Mouse (Mus musculus): Measurements from ENCODE around the gene Brk1. TPM values are rescaled to one million over a fixed set of nuclear protein-coding genes. Genes with fewer than 3 reads are reported as not detected.
A peak's percentile ranks its signal among the peaks of the same experiment; 100 is the strongest.

Gene Brk1
- 5.0 and 27.4 TPM in 2 replicates for polyA plus RNA-seq (2012; ENCODE audit: insufficient read depth, low replicate concordance)

DNA sequence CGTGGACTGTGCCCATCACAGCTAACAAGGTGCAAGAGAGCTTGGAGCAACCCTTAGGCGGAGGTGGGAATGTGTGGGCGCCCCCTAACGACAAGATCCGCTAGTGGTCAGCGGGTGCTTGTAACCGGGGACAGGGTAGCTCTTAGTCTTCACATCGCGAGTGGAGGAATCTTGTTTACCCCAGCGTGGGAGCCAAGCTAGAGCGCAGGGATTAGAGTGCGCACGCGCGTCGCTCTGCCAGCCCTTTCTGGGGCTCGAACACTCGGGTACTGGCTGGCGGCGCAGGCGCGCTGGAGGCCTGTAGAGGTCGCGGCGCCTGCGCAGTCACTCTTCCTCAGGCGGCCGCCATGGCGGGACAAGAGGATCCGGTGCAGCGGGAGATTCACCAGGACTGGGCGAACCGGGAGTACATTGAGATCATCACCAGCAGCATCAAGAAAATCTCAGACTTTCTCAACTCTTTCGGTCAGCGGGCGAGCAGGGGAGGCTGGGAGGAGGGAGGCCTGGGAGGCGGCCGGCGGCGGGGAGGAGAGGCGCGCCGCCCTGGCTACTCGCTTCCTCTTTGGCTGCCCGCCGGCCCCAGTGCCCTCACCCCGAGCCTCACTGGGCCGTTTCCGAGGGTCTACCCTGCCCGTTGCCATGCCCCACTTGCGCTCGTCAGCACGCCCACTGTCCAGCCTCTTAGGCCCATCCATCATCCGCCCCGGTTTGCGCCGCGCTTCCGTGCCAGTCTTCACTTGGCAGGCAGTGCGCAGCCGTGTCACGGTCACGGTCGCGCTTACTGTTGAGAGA, at the start of gene Brk1:
Gene Brk1, plus strand, starts transcription at position 341 of the 792 bp plus-strand sequence.
- no peaks in the 10 kb centered on the region for H3K9me3 ChIP-seq
- H3K27me3 ChIP-seq (replicated peaks) = no peaks in the 10 kb centered on the region
- H3K4me3 ChIP-seq (replicated peaks) = peak within 1 kb of the TSS; percentile 100
- H3K4me1 ChIP-seq = peaks cover 41% of the 10 kb centered on the region
- no peak for TF ChIP-seq FLI1 (IDR thresholded peaks at IDR 0.05; ENCODE audit: low read length)
- TF ChIP-seq GATA1 (IDR thresholded peaks at IDR 0.05; ENCODE audit: borderline replicate concordance, low read length) = no peak
- H3K36me3 ChIP-seq (replicated peaks; ENCODE audit: low read length) = peaks cover 31% of the 10 kb centered on the region

DNA sequence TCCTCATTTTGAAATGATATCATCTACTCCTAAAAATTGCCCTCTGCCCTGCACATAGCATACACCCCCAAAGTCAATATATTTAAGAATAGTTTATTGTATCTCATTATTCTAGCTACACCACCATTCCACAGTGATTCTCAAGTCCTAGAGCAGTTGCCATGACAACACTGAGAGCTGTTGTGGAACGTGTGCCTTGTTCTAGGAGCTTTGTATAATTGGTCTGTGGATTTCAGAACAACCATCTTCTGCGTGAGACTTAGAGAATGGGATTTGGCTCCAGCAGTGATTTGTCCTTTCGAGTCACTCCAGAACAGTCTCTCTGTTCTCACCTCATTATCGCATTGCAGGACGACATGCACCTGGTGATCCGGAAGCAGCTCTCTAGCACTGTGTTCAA, 44.8 kb upstream of the Brk1 start:
- no peak for TF ChIP-seq FLI1 (IDR thresholded peaks at IDR 0.05; ENCODE audit: low read length)
- TF ChIP-seq GATA1 (IDR thresholded peaks at IDR 0.05; ENCODE audit: borderline replicate concordance, low read length) = no peak
- no peak overlapping the region for H3K4me3 ChIP-seq (replicated peaks)
- peaks cover 77% of the 10 kb centered on the region for H3K36me3 ChIP-seq (replicated peaks; ENCODE audit: low read length)
- H3K27me3 ChIP-seq (replicated peaks) = no peaks in the 10 kb centered on the region
- H3K4me1 ChIP-seq = peaks cover 3% of the 10 kb centered on the region; the same call in 1 of the 2 replicates
- H3K9me3 ChIP-seq = no peaks in the 10 kb centered on the region

DNA sequence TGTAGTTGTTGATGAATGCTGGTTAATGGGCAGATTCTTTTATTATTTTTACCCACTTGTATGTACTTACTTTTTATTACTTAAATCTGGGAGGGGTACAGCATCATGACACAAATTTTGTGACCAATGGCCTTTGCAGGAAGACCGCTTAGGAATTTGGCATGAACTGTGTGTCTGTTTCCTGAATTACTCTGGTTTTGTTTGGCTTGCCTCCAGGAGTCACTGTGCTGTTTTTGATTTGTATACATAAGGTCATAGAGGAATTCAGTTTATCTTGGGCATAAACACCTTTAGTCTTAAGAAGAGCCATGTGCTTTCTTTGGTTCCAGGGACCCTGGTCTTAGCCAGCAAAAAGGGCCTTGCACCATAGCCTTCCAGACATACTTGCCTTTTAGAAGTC, 40.0 kb upstream of the Brk1 start:
- Histone ChIP-seq H3K4me3 (replicated peaks) (no peak overlapping the region), H3K4me1 (no peaks in the 10 kb centered on the region), H3K27me3 (replicated peaks) (no peaks in the 10 kb centered on the region), H3K36me3 (replicated peaks; ENCODE audit: low read length) (peaks cover 84% of the 10 kb centered on the region), H3K9me3 (no peaks in the 10 kb centered on the region)
- TF ChIP-seq GATA1 (IDR thresholded peaks at IDR 0.05; ENCODE audit: borderline replicate concordance, low read length) (no peak), FLI1 (IDR thresholded peaks at IDR 0.05; ENCODE audit: low read length) (no peak)

DNA sequence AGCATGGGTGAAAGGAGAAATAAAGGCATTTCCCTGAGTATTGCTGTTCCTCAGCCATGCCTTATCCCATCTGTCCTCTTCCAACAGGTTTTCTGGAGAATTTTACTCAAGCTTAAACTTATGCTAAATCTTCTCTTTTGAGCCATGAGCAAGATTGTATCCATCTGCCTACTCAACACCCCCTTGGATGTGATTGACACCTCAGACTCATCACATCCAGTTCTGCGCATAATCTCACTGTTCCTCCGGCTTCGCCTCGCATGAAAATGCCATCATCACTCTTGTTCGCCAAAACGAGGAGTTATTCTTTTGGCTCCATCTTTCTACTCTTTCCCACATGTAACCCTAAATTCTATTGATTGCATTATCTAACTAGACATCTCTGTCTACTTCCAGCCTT, 28.5 kb upstream of the Brk1 start:
- peaks cover 65% of the 10 kb centered on the region for H3K36me3 ChIP-seq (replicated peaks; ENCODE audit: low read length)

DNA sequence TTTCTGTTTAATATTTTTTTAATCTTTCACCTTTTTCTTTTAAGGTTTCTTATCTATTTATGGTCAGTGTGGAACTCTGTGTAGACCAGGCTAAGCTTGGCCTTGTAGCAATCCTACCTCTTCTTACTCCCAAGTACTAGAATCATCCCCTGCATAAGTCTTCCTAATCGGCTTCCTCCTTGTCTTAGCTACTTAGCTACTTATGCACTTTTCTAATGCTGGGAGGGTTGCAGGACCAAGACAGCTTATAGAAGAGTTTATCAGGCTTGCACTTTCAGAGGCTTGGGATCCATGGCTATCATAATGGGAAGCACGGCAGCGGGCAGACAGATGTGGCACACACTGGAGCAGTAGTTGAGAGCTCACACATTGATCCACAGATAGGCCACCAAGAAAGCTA, 25.3 kb upstream of the Brk1 start:
- H3K36me3 ChIP-seq (replicated peaks; ENCODE audit: low read length) = peaks cover 62% of the 10 kb centered on the region

More for the DNA sequence above, 28.5 kb upstream of the Brk1 start:
- no peak overlapping the region for H3K4me3 ChIP-seq (replicated peaks)
- TF ChIP-seq FLI1 (IDR thresholded peaks at IDR 0.05; ENCODE audit: low read length) (no peak), GATA1 (IDR thresholded peaks at IDR 0.05; ENCODE audit: borderline replicate concordance, low read length) (no peak)
- no peaks in the 10 kb centered on the region for H3K4me1 ChIP-seq
- H3K9me3 ChIP-seq = no peaks in the 10 kb centered on the region
- H3K27me3 ChIP-seq (replicated peaks) = no peaks in the 10 kb centered on the region

DNA sequence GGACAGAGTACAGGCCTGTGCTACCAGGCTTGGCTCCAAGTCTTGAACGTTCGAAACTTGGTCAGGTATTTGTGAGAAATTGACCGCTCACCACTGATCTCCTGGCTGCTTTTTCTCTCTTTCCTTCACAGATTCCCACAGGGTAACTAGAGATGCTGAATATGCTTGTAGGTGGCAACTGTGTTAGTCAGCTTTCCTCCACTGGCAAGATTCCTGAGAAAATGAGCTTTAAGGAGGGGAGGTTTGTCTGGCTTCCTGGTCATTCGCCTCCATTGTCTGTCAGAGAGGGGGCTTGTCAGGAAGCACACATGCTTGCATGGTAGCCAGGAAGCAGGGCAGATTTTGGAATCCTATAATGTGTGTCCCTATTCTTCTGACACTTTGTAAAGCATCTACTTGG, 21.5 kb upstream of the Brk1 start:
- no peak for TF ChIP-seq GATA1 (IDR thresholded peaks at IDR 0.05; ENCODE audit: borderline replicate concordance, low read length)
- TF ChIP-seq FLI1 (IDR thresholded peaks at IDR 0.05; ENCODE audit: low read length) = no peak
- H3K36me3 ChIP-seq (replicated peaks; ENCODE audit: low read length) = peaks cover 71% of the 10 kb centered on the region
- H3K9me3 ChIP-seq = no peaks in the 10 kb centered on the region
- H3K4me1 ChIP-seq = no peaks in the 10 kb centered on the region
- H3K27me3 ChIP-seq (replicated peaks) = no peaks in the 10 kb centered on the region
- no peak overlapping the region for H3K4me3 ChIP-seq (replicated peaks)

More for the DNA sequence above, 25.3 kb upstream of the Brk1 start:
- TF ChIP-seq FLI1 (IDR thresholded peaks at IDR 0.05; ENCODE audit: low read length) = no peak
- no peak for TF ChIP-seq GATA1 (IDR thresholded peaks at IDR 0.05; ENCODE audit: borderline replicate concordance, low read length)
- Histone ChIP-seq H3K4me1 (no peaks in the 10 kb centered on the region), H3K4me3 (replicated peaks) (no peak overlapping the region), H3K9me3 (no peaks in the 10 kb centered on the region), H3K27me3 (replicated peaks) (no peaks in the 10 kb centered on the region)

DNA sequence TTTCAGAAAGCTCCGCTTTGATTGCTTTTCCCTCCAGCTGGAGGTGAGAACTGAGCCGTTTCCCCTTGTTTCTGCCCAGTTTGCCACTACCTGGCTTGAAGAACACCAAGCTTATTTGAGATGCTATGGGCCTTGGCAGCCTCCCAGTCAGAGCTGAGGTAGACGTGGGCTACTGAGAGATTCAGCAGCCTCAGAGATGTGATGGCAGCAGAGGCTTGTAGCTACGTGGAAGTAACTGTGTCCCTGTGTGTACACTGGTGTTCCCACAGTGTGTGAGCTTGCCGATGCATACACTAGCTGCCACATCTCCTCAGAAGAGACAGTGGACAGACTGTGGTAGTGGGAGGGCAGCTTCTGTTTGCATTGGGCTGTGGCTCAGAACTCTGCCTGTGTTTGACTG, 19.5 kb upstream of the Brk1 start:
- no peaks in the 10 kb centered on the region for H3K4me1 ChIP-seq
- no peaks in the 10 kb centered on the region for H3K27me3 ChIP-seq (replicated peaks)
- H3K9me3 ChIP-seq = no peaks in the 10 kb centered on the region
- peaks cover 70% of the 10 kb centered on the region for H3K36me3 ChIP-seq (replicated peaks; ENCODE audit: low read length)
- peak overlapping the region; percentile 28 for H3K4me3 ChIP-seq (replicated peaks)
- TF ChIP-seq GATA1 (IDR thresholded peaks at IDR 0.05; ENCODE audit: borderline replicate concordance, low read length) (no peak), FLI1 (IDR thresholded peaks at IDR 0.05; ENCODE audit: low read length) (no peak)

DNA sequence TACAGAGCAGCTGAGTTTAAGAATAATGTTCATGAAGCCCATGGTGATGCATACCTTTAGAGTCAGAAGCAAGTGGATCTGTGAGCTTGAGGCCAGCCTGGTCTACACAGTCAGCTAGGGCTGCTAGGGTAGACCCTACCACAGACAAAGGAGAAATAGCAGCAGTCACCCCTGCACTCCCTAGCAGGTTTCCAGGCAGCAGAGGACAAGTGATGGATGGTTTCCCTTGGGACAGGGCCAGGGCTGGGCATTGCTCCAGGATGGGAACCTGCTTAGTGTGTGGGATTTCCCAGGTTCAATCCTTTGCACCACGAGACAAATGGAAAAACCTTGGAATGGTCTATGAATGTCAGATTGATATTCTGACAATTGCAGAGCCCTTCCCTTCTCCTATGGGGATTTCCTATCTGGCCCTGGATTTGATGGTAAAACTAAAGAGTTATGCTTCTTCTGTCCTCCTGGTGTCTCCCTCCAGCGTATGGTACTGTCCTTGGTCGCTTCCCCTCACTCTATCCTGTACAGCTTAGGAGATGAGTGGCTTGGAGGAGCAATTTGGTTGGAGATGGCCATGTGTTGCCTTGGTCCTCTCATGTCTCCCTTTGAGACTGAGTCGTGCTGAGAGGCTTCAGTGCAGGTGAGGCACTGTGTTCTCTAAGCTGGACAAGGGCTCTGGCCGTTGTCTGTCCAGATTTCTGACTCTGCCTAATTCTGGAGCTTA, 17.9 kb upstream of the Brk1 start:
- H3K27me3 ChIP-seq (replicated peaks) = no peaks in the 10 kb centered on the region
- no peaks in the 10 kb centered on the region for H3K9me3 ChIP-seq
- H3K36me3 ChIP-seq (replicated peaks; ENCODE audit: low read length) = peaks cover 64% of the 10 kb centered on the region
- no peaks in the 10 kb centered on the region for H3K4me1 ChIP-seq
- no peak overlapping the region for H3K4me3 ChIP-seq (replicated peaks)
- TF ChIP-seq FLI1 (IDR thresholded peaks at IDR 0.05; ENCODE audit: low read length) (no peak), GATA1 (IDR thresholded peaks at IDR 0.05; ENCODE audit: borderline replicate concordance, low read length) (no peak)

DNA sequence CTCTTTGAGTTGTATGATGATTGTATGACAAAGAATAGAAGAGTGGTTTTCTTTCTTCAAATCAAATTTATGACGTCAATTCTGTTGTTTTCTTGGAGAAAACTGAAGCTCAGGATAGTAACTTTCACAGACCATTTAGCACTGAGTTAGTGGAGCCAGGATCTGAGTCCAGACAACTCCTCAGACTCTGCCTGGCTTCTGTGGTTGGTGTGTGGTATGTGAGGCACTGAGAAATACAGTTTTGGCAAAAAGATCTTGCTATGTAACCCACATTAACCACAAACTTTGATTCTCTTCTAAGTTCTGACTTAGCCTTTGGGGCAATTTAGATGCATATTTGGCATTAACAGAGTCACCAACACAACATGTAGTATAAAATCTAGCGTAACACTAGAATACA, 11.9 kb upstream of the Brk1 start:
- peaks cover 45% of the 10 kb centered on the region for H3K36me3 ChIP-seq (replicated peaks; ENCODE audit: low read length)
- H3K4me1 ChIP-seq = no peaks in the 10 kb centered on the region
- no peak overlapping the region for H3K4me3 ChIP-seq (replicated peaks)
- H3K9me3 ChIP-seq = no peaks in the 10 kb centered on the region
- TF ChIP-seq FLI1 (IDR thresholded peaks at IDR 0.05; ENCODE audit: low read length) (no peak), GATA1 (IDR thresholded peaks at IDR 0.05; ENCODE audit: borderline replicate concordance, low read length) (no peak)
- H3K27me3 ChIP-seq (replicated peaks) = no peaks in the 10 kb centered on the region

DNA sequence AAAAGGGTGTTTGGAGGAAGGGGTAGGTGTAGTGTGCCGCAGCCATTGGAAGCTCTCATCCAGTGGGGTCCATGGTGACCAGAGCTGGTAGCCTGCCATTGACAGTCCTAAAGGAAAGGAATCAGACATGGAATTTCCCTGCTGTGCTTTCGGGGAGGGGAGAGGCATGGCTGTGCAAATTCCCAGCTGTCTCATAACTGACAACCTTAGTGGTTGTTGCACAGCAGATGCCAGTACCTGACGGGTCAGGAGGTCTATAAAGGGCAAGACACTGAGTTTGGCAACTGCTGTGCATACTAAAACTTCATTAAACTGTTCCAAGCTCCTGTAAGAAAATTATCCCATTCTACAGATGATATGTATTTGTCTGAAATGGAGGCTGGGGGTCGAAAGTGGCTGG, 6.6 kb upstream of the Brk1 start:
- Histone ChIP-seq H3K4me3 (replicated peaks) (no peak overlapping the region), H3K27me3 (replicated peaks) (no peaks in the 10 kb centered on the region), H3K4me1 (no peaks in the 10 kb centered on the region), H3K9me3 (no peaks in the 10 kb centered on the region), H3K36me3 (replicated peaks; ENCODE audit: low read length) (peaks cover 32% of the 10 kb centered on the region)
- TF ChIP-seq GATA1 (IDR thresholded peaks at IDR 0.05; ENCODE audit: borderline replicate concordance, low read length) (no peak), FLI1 (IDR thresholded peaks at IDR 0.05; ENCODE audit: low read length) (no peak)

Measured in megakaryocyte, embryonic 14.5 days (primary cell).